Mouse (Mus musculus) erythroblast, embryonic 14.5 days (primary cell): ENCODE measurements around the gene Slc12a8.

Experiments
- GATA1 ChIP-seq: IDR thresholded peaks from 2 replicates; pipeline ENCODE4 v1.6.1; 2012; ENCODE audit warnings: low read length, inconsistent platforms, mixed read lengths
- TAL1 ChIP-seq: IDR thresholded peaks from 3 replicates; pipeline ENCODE4 v1.6.1; 2012; ENCODE audit warnings: low read length, inconsistent platforms, mixed read lengths

DNA sequence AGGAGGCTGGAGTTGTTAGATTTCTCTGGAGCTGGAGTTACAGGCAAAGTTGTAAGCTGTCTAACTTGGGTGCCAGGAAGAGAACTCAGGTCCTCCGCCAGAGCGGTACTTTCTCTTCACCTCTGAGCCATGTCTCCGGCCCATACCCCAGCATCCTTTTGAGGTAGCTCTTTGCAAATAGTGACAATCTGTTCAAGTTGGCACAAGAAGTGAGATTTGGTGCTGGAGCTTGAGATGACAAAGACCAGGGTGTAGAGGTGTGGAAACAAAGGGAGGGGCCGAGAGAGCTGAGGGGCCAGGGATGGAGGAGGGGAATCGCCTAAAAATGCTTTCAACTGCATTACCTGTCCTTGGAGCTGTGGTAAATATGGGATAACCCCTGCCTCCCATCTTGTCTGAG, 142.4 kb downstream of the Slc12a8 start:
- TF ChIP-seq GATA1: no peak
- no peak for TF ChIP-seq TAL1
